Mouse (Mus musculus) C2C12 (cell line): ENCODE data around the gene Slc25a19.

Source experiments
- CEBPB ChIP-seq: IDR thresholded peaks from one replicate; pipeline ENCODE4 v1.6.1; 2011; ENCODE audit warnings: low read depth, mild to moderate bottlenecking, control low read depth, moderate library complexity
- CTCF ChIP-seq: IDR thresholded peaks from one replicate; pipeline ENCODE4 v1.5.1; 2011; ENCODE audit not compliant: control insufficient read depth, insufficient read depth, insufficient read length
- MAX ChIP-seq: IDR thresholded peaks from one replicate; pipeline ENCODE4 v1.6.1; 2011; ENCODE audit warnings: mild to moderate bottlenecking, control low read depth
- MYOD1 ChIP-seq: IDR thresholded peaks from one replicate; pipeline ENCODE4 v1.6.1; 2011; ENCODE audit warnings: low read depth; ENCODE audit not compliant: control insufficient read depth, insufficient read length
- USF1 ChIP-seq: IDR thresholded peaks from one replicate; pipeline ENCODE4 v1.6.1; 2011; ENCODE audit warnings: low read depth, mild to moderate bottlenecking, control low read depth, moderate library complexity

- no peak for TF ChIP-seq USF1
- no peak for TF ChIP-seq CTCF
- TF ChIP-seq CEBPB = no peak
- TF ChIP-seq MAX = no peak
- no peak for TF ChIP-seq MYOD1
These were observed 11.4 kb upstream of the Slc25a19 start for GRCm38 (mm10) chr11:115639540-115639939.
